Mouse (Mus musculus): Measurements from ENCODE around the gene Plpp1. TPM values are rescaled to one million over a fixed set of nuclear protein-coding genes. Genes with fewer than 3 reads are reported as not detected.

Gene Plpp1
- total and polyA plus RNA-seq, 3 experiments = 0.12 to 0.15 TPM; not detected in 1

DNA sequence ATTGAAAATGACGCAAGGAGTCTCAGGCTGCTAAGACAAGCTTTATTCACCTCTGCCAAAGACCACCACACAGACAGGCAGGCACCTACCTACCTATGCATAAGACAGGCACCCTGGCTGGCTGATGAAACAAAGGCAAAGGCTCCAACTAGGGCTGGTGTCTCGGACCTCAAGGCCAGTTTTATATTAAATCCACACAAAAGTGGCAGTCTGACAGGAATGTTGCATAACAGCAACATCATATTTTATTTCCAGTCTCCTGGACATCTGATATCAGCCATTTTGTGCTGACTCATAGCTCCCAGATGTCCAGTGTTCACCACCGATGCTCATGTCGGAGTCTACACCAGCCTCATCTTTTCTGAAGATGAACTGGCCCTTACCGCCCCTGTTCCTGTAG is 22.2 kb upstream of the Plpp1 start:
- Histone ChIP-seq H3K4me3 (ENCODE audit: control insufficient read depth in 1 of 2, insufficient read depth in 1 of 2, low read depth in 2 of 2, low read length in 2 of 2) (no peak overlapping the region), H3K4me1 (ENCODE audit: control insufficient read depth in 1 of 2, insufficient read depth in 2 of 2, low read length in 2 of 2) (no peaks in the 10 kb centered on the region), H3K36me3 (ENCODE audit: control insufficient read depth in 1 of 2, insufficient read depth in 2 of 2, low read length in 2 of 2) (peaks cover 0 to 3% of the 10 kb centered on the region in 2 experiments; a peak in 2 of 4 replicates), H3K27me3 (ENCODE audit: control insufficient read depth in 1 of 2, insufficient read depth in 2 of 2, low read length in 2 of 2) (no peaks in the 10 kb centered on the region; a peak in 1 of 4 replicates), H3K27ac (ENCODE audit: control insufficient read depth, low read depth, low read length) (no peak overlapping the region), H3K9me3 (replicated peaks; ENCODE audit: insufficient read depth, low read length) (no peaks in the 10 kb centered on the region), H3K9ac (ENCODE audit: control insufficient read depth, low read depth, low read length, poor library complexity, severe bottlenecking) (no peak overlapping the region), H3K79me2 (ENCODE audit: control insufficient read depth, insufficient read depth, low read length, poor library complexity) (no peaks in the 10 kb centered on the region)
- no peak for DNase-seq (ENCODE audit: low read depth, low spot score)
- TF ChIP-seq SMC3 (IDR thresholded peaks at IDR 0.05; ENCODE audit: low read depth, low read length) (no peak), MAZ (IDR thresholded peaks at IDR 0.05; ENCODE audit: low read depth, low read length) (no peak), RAD21 (IDR thresholded peaks at IDR 0.05; ENCODE audit: low read depth, low read length) (no peak), POLR2AphosphoS2 (IDR thresholded peaks at IDR 0.05; ENCODE audit: low read length) (no peak), NRF1 (IDR thresholded peaks at IDR 0.05; ENCODE audit: insufficient read depth, low read depth, low read length, poor library complexity, severe bottlenecking) (no peak), POLR2A (IDR thresholded peaks at IDR 0.05; ENCODE audit: control insufficient read depth in 1 of 2, insufficient read depth in 1 of 2, low read depth in 1 of 2, low read length in 2 of 2, poor library complexity in 1 of 2) (no peak), ZKSCAN1 (IDR thresholded peaks at IDR 0.05; ENCODE audit: low read depth, low read length) (no peak), CHD2 (IDR thresholded peaks at IDR 0.05; ENCODE audit: low read length) (no peak), MAX (IDR thresholded peaks at IDR 0.05; ENCODE audit: low read length) (no peak), UBTF (IDR thresholded peaks at IDR 0.05; ENCODE audit: borderline replicate concordance, insufficient read depth, low read depth, low read length) (no peak), TCF12 (IDR thresholded peaks at IDR 0.05; ENCODE audit: low read depth, low read length) (no peak), RCOR1 (IDR thresholded peaks at IDR 0.05; ENCODE audit: low read depth, low read length) (no peak), JUND (IDR thresholded peaks at IDR 0.05; ENCODE audit: low read depth, low read length) (no peak), GABPA (IDR thresholded peaks at IDR 0.05; ENCODE audit: low read depth, low read length) (no peak), KAT2A (conservative IDR thresholded peaks at IDR 0.05; ENCODE audit: low read depth, low read length) (no peak)

DNA sequence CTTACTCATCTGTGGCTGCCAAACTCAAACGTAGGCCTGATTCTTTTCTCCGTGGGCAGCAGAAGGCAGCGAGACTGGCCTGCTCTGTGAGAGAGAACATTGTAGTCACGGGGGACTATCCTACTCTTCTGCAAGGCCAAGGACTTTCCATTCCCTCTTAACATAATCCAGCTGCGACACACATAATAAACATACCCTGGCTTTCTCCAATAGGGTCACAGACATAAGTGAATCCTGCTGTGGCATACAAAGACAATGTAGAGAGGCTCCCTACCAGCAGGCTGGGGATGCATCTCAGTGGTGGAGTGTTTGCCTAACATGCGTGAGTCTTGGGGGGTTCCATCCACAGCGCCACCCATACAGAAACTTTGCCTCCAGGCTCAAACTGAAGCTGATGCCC is 15.3 kb upstream of the Plpp1 start:
- no peaks in the 10 kb centered on the region for H3K9me3 ChIP-seq (replicated peaks; ENCODE audit: insufficient read depth, low read length)
- no peak for TF ChIP-seq EP300 (IDR thresholded peaks at IDR 0.05; ENCODE audit: low read depth in 1 of 2, low read length in 2 of 2)
- TF ChIP-seq MYB (IDR thresholded peaks at IDR 0.05; ENCODE audit: low read depth, low read length) = no peak
- no peak for TF ChIP-seq POLR2A (IDR thresholded peaks at IDR 0.05; ENCODE audit: control insufficient read depth in 1 of 2, insufficient read depth in 1 of 2, low read depth in 1 of 2, low read length in 2 of 2, poor library complexity in 1 of 2)
- no peak for TF ChIP-seq MAZ (IDR thresholded peaks at IDR 0.05; ENCODE audit: low read depth, low read length)
- TF ChIP-seq MAX (IDR thresholded peaks at IDR 0.05; ENCODE audit: low read length) = no peak
- no peak for TF ChIP-seq USF2 (IDR thresholded peaks at IDR 0.05; ENCODE audit: borderline replicate concordance in 1 of 2, insufficient read depth in 1 of 2, low read depth in 1 of 2, low read length in 2 of 2)
- TF ChIP-seq ELF1 (IDR thresholded peaks at IDR 0.05; ENCODE audit: low read depth, low read length) = no peak
- no peak for TF ChIP-seq POLR2AphosphoS5 (IDR thresholded peaks at IDR 0.05; ENCODE audit: borderline replicate concordance, low read depth, low read length)
- no peak for TF ChIP-seq NELFE (IDR thresholded peaks at IDR 0.05; ENCODE audit: low read depth, low read length)
- no peak for TF ChIP-seq MXI1 (IDR thresholded peaks at IDR 0.05; ENCODE audit: low read depth, low read length)
- TF ChIP-seq ZKSCAN1 (IDR thresholded peaks at IDR 0.05; ENCODE audit: low read depth, low read length) = no peak
- TF ChIP-seq GATA1 (IDR thresholded peaks at IDR 0.05; ENCODE audit: low read depth, low read length) = no peak
- TF ChIP-seq CTCF (IDR thresholded peaks at IDR 0.05 in 2 of 3, conservative IDR thresholded peaks at IDR 0.05 in 1 of 3; ENCODE audit: control insufficient read depth in 1 of 3, insufficient read depth in 1 of 3, low read depth in 2 of 3, low read length in 3 of 3, poor library complexity in 1 of 3, severe bottlenecking in 1 of 3) = no peak
- no peak for TF ChIP-seq ETS1 (IDR thresholded peaks at IDR 0.05; ENCODE audit: low read depth, low read length)
- no peak for TF ChIP-seq MYC (IDR thresholded peaks at IDR 0.05; ENCODE audit: low read depth, low read length)
- TF ChIP-seq MAFK (IDR thresholded peaks at IDR 0.05; ENCODE audit: borderline replicate concordance, low read depth, low read length) = no peak
- TF ChIP-seq TAL1 (IDR thresholded peaks at IDR 0.05; ENCODE audit: low read length) = no peak
- no peak for TF ChIP-seq USF1 (IDR thresholded peaks at IDR 0.05; ENCODE audit: low read depth, low read length)
- TF ChIP-seq CHD2 (IDR thresholded peaks at IDR 0.05; ENCODE audit: low read length) = no peak
- H3K4me1 ChIP-seq (ENCODE audit: control insufficient read depth in 1 of 2, insufficient read depth in 2 of 2, low read length in 2 of 2) = no peaks in the 10 kb centered on the region
- no peaks in the 10 kb centered on the region for H3K27me3 ChIP-seq (ENCODE audit: control insufficient read depth in 1 of 2, insufficient read depth in 2 of 2, low read length in 2 of 2)
- H3K9ac ChIP-seq (ENCODE audit: control insufficient read depth, low read depth, low read length, poor library complexity, severe bottlenecking) = no peak overlapping the region
- DNase-seq (ENCODE audit: low read depth, low spot score) = no peak
- H3K27ac ChIP-seq (ENCODE audit: control insufficient read depth, low read depth, low read length) = no peak overlapping the region
- no peaks in the 10 kb centered on the region for H3K79me2 ChIP-seq (ENCODE audit: control insufficient read depth, insufficient read depth, low read length, poor library complexity)
- no peak overlapping the region for H3K4me3 ChIP-seq (ENCODE audit: control insufficient read depth in 1 of 2, insufficient read depth in 1 of 2, low read depth in 2 of 2, low read length in 2 of 2)
- no peaks in the 10 kb centered on the region for H3K36me3 ChIP-seq (ENCODE audit: control insufficient read depth in 1 of 2, insufficient read depth in 2 of 2, low read length in 2 of 2)

Measured in MEL (cell line).